Mouse (Mus musculus) heart, embryonic 12.5 days (tissue): ENCODE measurements at regions not wholly inside any gene's neighbourhood (a gene's known extent, or its start where the extent isn't known, plus 50 kb on each side); places are given as distances from the start of the nearest gene placed in this dataset.

Experiments
- ATAC-seq: fragments of 200-750 bp; cut with Nextera tagmentation; 2 replicates; pipeline ENCODE4 v1.8.0; 2017; ENCODE audit warnings: moderate TSS enrichment, moderate library complexity; ENCODE audit not compliant: insufficient number of reproducible peaks, low FRiP score
- H3K27ac ChIP-seq: fragments of 300-500 bp; sonication (generic); 2 replicates; pipeline ENCODE4 v1.5.1; 2016; ENCODE audit warnings: mild to moderate bottlenecking, moderate library complexity; ENCODE audit not compliant: poor library complexity, severe bottlenecking
- H3K27me3 ChIP-seq: fragments of 300-500 bp; sonication (generic); replicated peaks from 2 replicates; pipeline ENCODE4 v1.6.1; 2016; ENCODE audit warnings: mild to moderate bottlenecking, moderate library complexity
- H3K36me3 ChIP-seq: fragments of 300-500 bp; sonication (generic); 2 replicates; pipeline ENCODE4 v1.6.1; 2016; ENCODE audit warnings: mild to moderate bottlenecking, moderate library complexity
- H3K4me1 ChIP-seq: fragments of 300-500 bp; sonication (generic); replicated peaks from 2 replicates; pipeline ENCODE4 v1.6.1; 2016; ENCODE audit warnings: mild to moderate bottlenecking
- H3K4me2 ChIP-seq: fragments of 300-500 bp; sonication (generic); 2 replicates; pipeline ENCODE4 v1.6.1; 2016; ENCODE audit warnings: mild to moderate bottlenecking, moderate library complexity
- H3K4me3 ChIP-seq: fragments of 300-500 bp; sonication (generic); 2 replicates; pipeline ENCODE4 v1.5.1; 2016; ENCODE audit warnings: mild to moderate bottlenecking
- H3K9ac ChIP-seq: fragments of 300-500 bp; sonication (generic); 2 replicates; pipeline ENCODE4 v1.6.1; 2016; ENCODE audit warnings: mild to moderate bottlenecking, moderate library complexity
- H3K9me3 ChIP-seq: fragments of 300-500 bp; sonication (generic); replicated peaks from 2 replicates; pipeline ENCODE4 v1.6.1; 2016; ENCODE audit warnings: mild to moderate bottlenecking, moderate library complexity
- WGBS: fragments of 180-500 bp; shearing (Covaris S2); methylation state at CpG from one replicate; pipeline ENCODE4 v1.1.7; 2016; 5-methylcytosine and 5-hydroxymethylcytosine counted together

GRCm38 (mm10) chr6:81655205-81655604, 268.3 kb upstream of the Gcfc2 start:
- ATAC-seq, result no peak
- WGBS, result 74% methylated on average over 2 of the region's 2 CpGs
- H3K9ac ChIP-seq, result no peak overlapping the region

GRCm38 (mm10) chr6:81660478-81661395, 262.7 kb upstream of the Gcfc2 start:
- no peaks in the 10 kb centered on the region for H3K9me3 ChIP-seq
- H3K4me2 ChIP-seq, result 0 out of 2 replicates have a peak overlapping the region, but pooled peaks have one; percentile 4
- peaks cover 5% of the 10 kb centered on the region; the same call in 1 of the 2 replicates for H3K4me1 ChIP-seq
- no peak overlapping the region for H3K9ac ChIP-seq
- no peak overlapping the region for H3K4me3 ChIP-seq
- H3K36me3 ChIP-seq, result no peaks in the 10 kb centered on the region
- no peak overlapping the region for H3K27ac ChIP-seq
- 71% methylated on average over 17 of the region's 17 CpGs for whole genome bisulfite sequencing
- no peaks in the 10 kb centered on the region for H3K27me3 ChIP-seq
- ATAC-seq, result no peak

More at GRCm38 (mm10) chr6:81655205-81655604, 268.3 kb upstream of the Gcfc2 start:
- Histone ChIP-seq H3K4me1 (no peaks in the 10 kb centered on the region), H3K9me3 (no peaks in the 10 kb centered on the region), H3K27me3 (no peaks in the 10 kb centered on the region), H3K4me3 (no peak overlapping the region), H3K36me3 (no peaks in the 10 kb centered on the region), H3K27ac (no peak overlapping the region), H3K4me2 (no peak overlapping the region)

- no peaks in the 10 kb centered on the region for H3K36me3 ChIP-seq
- H3K27ac ChIP-seq, result no peak overlapping the region
- H3K27me3 ChIP-seq, result no peaks in the 10 kb centered on the region
- WGBS, result 27% methylated on average over 1 of the region's 1 CpGs
- 0 out of 2 replicates have a peak, but pooled peaks cover 4% of the 10 kb centered on the region for H3K4me1 ChIP-seq
- no peaks in the 10 kb centered on the region for H3K9me3 ChIP-seq
- no peak overlapping the region for H3K4me2 ChIP-seq
- no peak overlapping the region for H3K4me3 ChIP-seq
- no peak overlapping the region for H3K9ac ChIP-seq
- ATAC-seq, result no peak
Observed at GRCm38 (mm10) chr6:81668944-81669343, 254.5 kb upstream of the Gcfc2 start.

- no peak for ATAC-seq
- H3K9me3 ChIP-seq, result no peaks in the 10 kb centered on the region
- no peak overlapping the region for H3K9ac ChIP-seq
Observed at GRCm38 (mm10) chr6:81673316-81673715, 250.2 kb upstream of the Gcfc2 start.

GRCm38 (mm10) chr6:81697284-81697683, 226.2 kb upstream of the Gcfc2 start:
- H3K9me3 ChIP-seq, result no peaks in the 10 kb centered on the region
- H3K27ac ChIP-seq, result no peak overlapping the region
- H3K4me1 ChIP-seq, result 0 out of 2 replicates have a peak, but pooled peaks cover 5% of the 10 kb centered on the region
- H3K9ac ChIP-seq, result no peak overlapping the region
- no peaks in the 10 kb centered on the region for H3K36me3 ChIP-seq
- 68% methylated on average over 7 of the region's 7 CpGs for WGBS
- no peak overlapping the region for H3K4me3 ChIP-seq
- ATAC-seq, result no peak
- no peaks in the 10 kb centered on the region for H3K27me3 ChIP-seq
- no peak overlapping the region for H3K4me2 ChIP-seq

More at GRCm38 (mm10) chr6:81673316-81673715, 250.2 kb upstream of the Gcfc2 start:
- Histone ChIP-seq H3K27ac (no peak overlapping the region), H3K27me3 (no peaks in the 10 kb centered on the region), H3K36me3 (no peaks in the 10 kb centered on the region), H3K4me2 (no peak overlapping the region), H3K4me1 (0 out of 2 replicates have a peak, but pooled peaks cover 4% of the 10 kb centered on the region), H3K4me3 (no peak overlapping the region)
- 76% methylated on average over 2 of the region's 2 CpGs for WGBS

GRCm38 (mm10) chr6:81698173-81698572, 225.3 kb upstream of the Gcfc2 start:
- Histone ChIP-seq H3K4me1 (0 out of 2 replicates have a peak, but pooled peaks cover 5% of the 10 kb centered on the region), H3K9ac (no peak overlapping the region), H3K27me3 (no peaks in the 10 kb centered on the region), H3K9me3 (no peaks in the 10 kb centered on the region), H3K36me3 (no peaks in the 10 kb centered on the region), H3K27ac (no peak overlapping the region), H3K4me2 (no peak overlapping the region), H3K4me3 (no peak overlapping the region)
- 78% methylated on average over 3 of the region's 3 CpGs for WGBS
- no peak for ATAC-seq

- WGBS, result 64% methylated on average over 3 of the region's 3 CpGs
- H3K4me3 ChIP-seq, result no peak overlapping the region
- H3K9ac ChIP-seq, result no peak overlapping the region
- H3K4me1 ChIP-seq, result no peaks in the 10 kb centered on the region
- H3K27ac ChIP-seq, result no peak overlapping the region
- ATAC-seq, result no peak
- H3K27me3 ChIP-seq, result no peaks in the 10 kb centered on the region
- H3K9me3 ChIP-seq, result no peaks in the 10 kb centered on the region
- H3K36me3 ChIP-seq, result no peaks in the 10 kb centered on the region
- H3K4me2 ChIP-seq, result no peak overlapping the region
Observed at GRCm38 (mm10) chr6:81714867-81715266, 208.6 kb upstream of the Gcfc2 start.

- Histone ChIP-seq H3K9me3 (no peaks in the 10 kb centered on the region), H3K36me3 (no peaks in the 10 kb centered on the region), H3K27ac (no peak overlapping the region), H3K4me3 (no peak overlapping the region), H3K9ac (no peak overlapping the region), H3K4me1 (no peaks in the 10 kb centered on the region), H3K27me3 (no peaks in the 10 kb centered on the region), H3K4me2 (no peak overlapping the region)
- WGBS, result 50% methylated on average over 5 of the region's 5 CpGs
- no peak for ATAC-seq
Observed at GRCm38 (mm10) chr6:81716371-81716770, 207.1 kb upstream of the Gcfc2 start.

GRCm38 (mm10) chr6:81724601-81725545, 198.6 kb upstream of the Gcfc2 start:
- whole genome bisulfite sequencing, result 69% methylated on average over 4 of the region's 4 CpGs
- Histone ChIP-seq H3K4me2 (no peak overlapping the region), H3K36me3 (no peaks in the 10 kb centered on the region), H3K4me1 (no peaks in the 10 kb centered on the region), H3K4me3 (no peak overlapping the region), H3K9ac (no peak overlapping the region), H3K27me3 (no peaks in the 10 kb centered on the region), H3K9me3 (no peaks in the 10 kb centered on the region), H3K27ac (no peak overlapping the region)
- no peak for ATAC-seq

GRCm38 (mm10) chr6:81731631-81732030, 191.8 kb upstream of the Gcfc2 start:
- no peak overlapping the region for H3K27ac ChIP-seq

GRCm38 (mm10) chr6:81733527-81733926, 189.9 kb upstream of the Gcfc2 start:
- H3K4me2 ChIP-seq, result no peak overlapping the region
- H3K4me3 ChIP-seq, result no peak overlapping the region
- H3K9me3 ChIP-seq, result no peaks in the 10 kb centered on the region
- H3K4me1 ChIP-seq, result peaks cover 4% of the 10 kb centered on the region
- H3K9ac ChIP-seq, result no peak overlapping the region
- no peaks in the 10 kb centered on the region for H3K27me3 ChIP-seq
- H3K36me3 ChIP-seq, result no peaks in the 10 kb centered on the region
- ATAC-seq, result no peak
- no peak overlapping the region for H3K27ac ChIP-seq
- WGBS, result 77% methylated on average over 3 of the region's 3 CpGs

More at GRCm38 (mm10) chr6:81731631-81732030, 191.8 kb upstream of the Gcfc2 start:
- Histone ChIP-seq H3K4me3 (no peak overlapping the region), H3K9ac (no peak overlapping the region), H3K36me3 (no peaks in the 10 kb centered on the region), H3K4me1 (peaks cover 4% of the 10 kb centered on the region; the same call in 1 of the 2 replicates), H3K27me3 (no peaks in the 10 kb centered on the region), H3K4me2 (no peak overlapping the region), H3K9me3 (no peaks in the 10 kb centered on the region)
- WGBS, result 34% methylated on average over 5 of the region's 5 CpGs
- 0 out of 2 replicates have a peak, but pooled peaks have one; percentile 51 for ATAC-seq
